Mouse (Mus musculus) forelimb bud, embryonic 11.5 days (tissue): Measurements from ENCODE around the gene Dnajc13.

Source experiments
- DNase-seq: peaks from one replicate; pipeline ENCODE4 v3.0.0-alpha.2; 2012; ENCODE audit warnings: low read depth, low spot score

The Dnajc13 gene

GRCm38 (mm10) chr9:104262823-104263352, at the start of gene Dnajc13:
TSS of gene Dnajc13 (minus strand) at chr9:104262930.
- peak; percentile 97 for DNase-seq

DNA sequence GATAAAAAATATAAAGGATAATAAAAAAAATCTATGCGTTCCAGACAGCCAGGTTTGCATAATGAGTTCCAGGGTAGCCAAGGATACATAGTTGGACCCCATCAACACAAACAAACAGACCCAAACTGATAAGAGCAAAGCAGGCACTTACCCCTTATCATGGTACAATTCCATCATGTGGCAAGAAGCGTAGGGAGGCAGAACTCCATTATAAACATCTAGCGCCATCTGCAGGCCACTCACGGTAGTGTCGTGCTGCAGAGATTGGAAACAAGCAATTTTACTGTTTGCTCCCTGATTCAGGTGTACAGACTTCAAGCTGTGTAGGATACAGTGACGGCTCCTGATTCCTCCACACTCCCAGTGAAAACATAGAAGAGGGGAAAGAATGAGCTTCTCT, 44.0 kb upstream of the Dnajc13 start:
- peak; percentile 78 for DNase-seq

- DNase-seq: no peak
Measured at GRCm38 (mm10) chr9:104305333-104306111, 42.8 kb upstream of the Dnajc13 start.

- no peak for DNase-seq
Measured at GRCm38 (mm10) chr9:104304800-104305199, 42.1 kb upstream of the Dnajc13 start.

DNA sequence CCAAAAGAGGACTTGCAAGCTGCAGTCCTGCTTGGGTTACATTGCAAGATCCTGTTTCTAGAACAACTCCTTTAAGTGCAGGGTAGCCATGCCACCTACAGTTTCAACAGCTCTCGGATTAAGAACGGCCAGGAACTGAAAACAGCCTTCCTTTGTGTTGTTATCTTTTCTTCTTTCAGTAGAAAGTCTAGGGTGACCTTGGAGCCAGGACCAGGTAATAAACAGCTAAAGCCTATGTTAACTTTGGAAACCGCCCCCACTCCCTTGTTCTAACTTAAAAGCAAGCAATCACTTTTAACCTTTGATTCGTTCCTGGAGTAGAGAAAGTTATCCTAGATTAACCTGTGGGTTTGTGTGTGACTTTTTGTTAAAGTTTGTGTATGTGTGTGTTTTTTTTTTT, 41.6 kb upstream of the Dnajc13 start:
- DNase-seq: no peak

- DNase-seq: no peak
Measured at GRCm38 (mm10) chr9:104300569-104300968, 37.8 kb upstream of the Dnajc13 start.

GRCm38 (mm10) chr9:104297041-104297440, 34.3 kb upstream of the Dnajc13 start:
- no peak for DNase-seq

DNA sequence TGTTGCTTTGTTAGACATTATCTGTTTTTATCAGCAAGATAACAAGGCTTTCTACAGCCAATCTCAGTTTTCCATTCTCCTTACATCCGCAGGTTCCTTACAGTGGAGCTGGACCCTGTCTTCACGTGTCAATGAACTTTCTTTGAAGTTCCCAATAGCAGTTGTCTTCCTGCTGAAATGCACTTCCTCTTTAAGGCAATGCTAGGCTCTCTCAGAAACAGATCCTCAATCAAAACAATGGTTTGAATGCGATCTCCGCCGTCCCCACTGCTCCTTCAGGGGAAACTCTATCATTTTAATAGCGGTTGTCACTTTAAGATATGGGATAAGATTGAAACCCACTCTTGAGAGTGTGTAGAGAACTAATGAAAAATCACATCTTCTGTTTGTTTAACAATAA, 22.2 kb upstream of the Dnajc13 start:
- no peak for DNase-seq

DNA sequence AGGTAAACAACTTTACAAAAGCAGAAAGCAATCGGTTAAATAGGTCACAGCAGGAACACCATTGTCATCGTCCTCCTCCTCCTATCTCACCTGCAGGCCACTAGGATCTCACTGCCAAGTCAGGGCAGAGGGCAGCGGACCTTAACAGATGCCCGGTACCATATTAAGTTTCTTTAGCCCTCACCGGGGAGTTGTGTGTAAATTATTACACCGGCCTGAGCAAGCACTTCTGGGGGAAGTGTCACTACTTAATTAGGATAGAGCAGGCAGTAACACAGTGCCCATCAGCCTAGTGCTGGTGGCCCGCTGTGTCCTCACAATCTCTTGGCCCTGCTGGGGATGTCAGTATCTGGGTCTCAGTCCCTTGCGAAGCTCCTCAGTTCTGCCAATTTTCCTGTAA, 19.8 kb upstream of the Dnajc13 start:
- no peak for DNase-seq

- DNase-seq: no peak
Measured at GRCm38 (mm10) chr9:104281737-104282136, 19.0 kb upstream of the Dnajc13 start.

DNA sequence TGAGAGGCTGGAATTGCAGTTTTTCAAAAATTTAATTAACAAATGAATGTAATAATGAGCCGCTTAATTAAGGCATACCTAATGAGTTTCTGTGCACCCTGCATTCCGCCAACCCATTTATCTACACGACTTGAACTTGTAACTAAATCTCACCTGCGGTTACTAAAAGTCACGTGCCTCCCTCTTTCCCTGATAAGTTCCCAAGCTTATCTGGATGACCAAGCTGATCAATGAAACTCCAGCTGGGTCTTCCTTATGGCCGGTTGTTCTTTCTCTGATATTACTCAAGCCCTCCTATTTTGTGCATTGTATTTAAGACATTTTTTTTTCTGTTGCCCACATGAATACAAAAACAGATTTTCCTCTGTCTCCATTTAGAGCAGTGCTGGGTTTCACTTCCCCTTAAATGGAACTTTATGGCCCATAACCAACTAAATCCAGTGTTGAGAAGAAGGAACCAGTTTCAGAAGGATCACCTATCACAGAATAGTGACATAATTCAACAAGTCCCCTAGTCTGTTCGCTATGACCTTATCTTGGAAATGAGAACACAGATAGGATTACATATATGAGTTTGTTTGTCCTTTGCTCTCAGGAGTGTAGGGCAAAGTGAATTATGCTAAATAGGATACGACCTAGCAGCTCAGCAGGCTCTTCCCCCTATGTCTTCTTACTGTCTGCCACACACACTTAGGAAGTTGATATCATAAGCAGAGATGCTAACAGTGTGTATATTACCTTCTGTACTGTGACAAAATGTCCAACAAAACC, 18.2 kb upstream of the Dnajc13 start:
- DNase-seq: no peak

DNA sequence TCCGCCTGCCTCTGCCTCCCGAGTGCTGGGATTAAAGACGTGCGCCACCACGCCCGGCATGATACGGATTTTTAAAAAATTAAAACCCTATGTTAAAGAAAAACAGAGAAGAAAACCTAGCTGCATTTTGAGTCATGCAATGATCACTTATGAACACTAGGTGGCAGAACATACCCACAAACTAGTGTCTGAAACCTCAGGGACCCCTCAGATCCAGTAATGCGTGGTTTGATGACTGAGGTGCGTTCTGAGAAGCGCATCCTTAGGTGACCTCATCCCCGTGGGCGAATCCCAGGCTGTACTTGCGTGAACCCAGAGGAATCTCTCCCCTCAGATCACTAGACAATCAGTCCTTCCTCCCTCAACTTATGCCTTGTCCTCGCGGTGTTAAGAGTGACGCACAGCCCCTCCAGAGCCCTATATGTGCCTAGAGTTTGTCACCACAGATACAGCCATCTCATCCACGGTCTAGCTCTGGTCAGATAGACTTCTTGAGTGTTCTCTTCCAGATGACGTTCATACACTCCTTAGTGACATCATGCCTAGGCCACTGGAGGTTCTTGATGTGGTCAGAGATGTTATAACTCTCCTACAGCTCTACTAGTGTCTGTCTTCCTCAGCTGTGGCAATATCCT, 14.9 kb upstream of the Dnajc13 start:
- peak; percentile 57 for DNase-seq

GRCm38 (mm10) chr9:104275084-104275785, 12.5 kb upstream of the Dnajc13 start:
- no peak for DNase-seq

DNA sequence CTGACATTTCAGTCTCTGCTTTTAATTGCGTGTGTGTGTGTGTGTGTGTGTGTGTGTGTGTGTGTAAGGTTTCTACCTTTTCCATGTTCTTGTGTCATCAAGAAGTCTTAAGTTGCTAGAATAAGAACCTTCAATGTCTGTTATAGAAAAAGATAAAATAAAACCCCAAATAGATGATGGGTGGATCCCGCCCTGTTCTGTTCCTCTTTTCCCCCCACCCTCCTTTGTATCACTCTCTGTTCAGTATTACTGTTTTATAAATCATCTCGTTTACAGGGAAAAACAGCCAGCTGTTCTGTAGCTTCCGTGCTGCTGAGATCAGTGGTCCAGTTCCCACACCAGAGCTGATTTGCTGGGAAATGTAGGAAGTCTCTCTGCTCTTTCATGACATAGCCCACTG, 9.3 kb upstream of the Dnajc13 start:
- no peak for DNase-seq

DNA sequence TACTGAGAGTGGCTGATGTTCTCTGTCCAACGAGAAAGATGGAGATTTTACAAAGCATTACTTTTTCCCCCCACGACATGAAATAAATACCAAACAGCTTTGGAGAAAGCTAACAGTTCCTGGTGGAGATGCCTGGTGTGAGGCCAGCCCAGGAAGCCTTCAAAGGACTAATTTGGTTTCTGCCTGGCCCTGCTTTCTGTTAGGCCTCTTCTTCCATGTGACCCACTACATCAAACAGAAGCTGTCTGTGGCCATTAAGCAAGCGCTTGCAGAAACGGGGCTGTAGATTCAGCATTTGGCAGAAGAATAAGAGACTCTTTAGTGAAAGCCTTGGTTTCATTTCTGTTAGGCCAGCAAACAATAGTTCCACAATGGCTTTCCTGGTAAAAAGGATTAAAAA, 8.9 kb upstream of the Dnajc13 start:
- DNase-seq: no peak

- DNase-seq: no peak
Measured at GRCm38 (mm10) chr9:104269944-104270343, 7.2 kb upstream of the Dnajc13 start.

- no peak for DNase-seq
Measured at GRCm38 (mm10) chr9:104269349-104269871, 6.7 kb upstream of the Dnajc13 start.

- no peak for DNase-seq
Measured at GRCm38 (mm10) chr9:104264567-104264966, 1.8 kb upstream of the Dnajc13 start.

DNA sequence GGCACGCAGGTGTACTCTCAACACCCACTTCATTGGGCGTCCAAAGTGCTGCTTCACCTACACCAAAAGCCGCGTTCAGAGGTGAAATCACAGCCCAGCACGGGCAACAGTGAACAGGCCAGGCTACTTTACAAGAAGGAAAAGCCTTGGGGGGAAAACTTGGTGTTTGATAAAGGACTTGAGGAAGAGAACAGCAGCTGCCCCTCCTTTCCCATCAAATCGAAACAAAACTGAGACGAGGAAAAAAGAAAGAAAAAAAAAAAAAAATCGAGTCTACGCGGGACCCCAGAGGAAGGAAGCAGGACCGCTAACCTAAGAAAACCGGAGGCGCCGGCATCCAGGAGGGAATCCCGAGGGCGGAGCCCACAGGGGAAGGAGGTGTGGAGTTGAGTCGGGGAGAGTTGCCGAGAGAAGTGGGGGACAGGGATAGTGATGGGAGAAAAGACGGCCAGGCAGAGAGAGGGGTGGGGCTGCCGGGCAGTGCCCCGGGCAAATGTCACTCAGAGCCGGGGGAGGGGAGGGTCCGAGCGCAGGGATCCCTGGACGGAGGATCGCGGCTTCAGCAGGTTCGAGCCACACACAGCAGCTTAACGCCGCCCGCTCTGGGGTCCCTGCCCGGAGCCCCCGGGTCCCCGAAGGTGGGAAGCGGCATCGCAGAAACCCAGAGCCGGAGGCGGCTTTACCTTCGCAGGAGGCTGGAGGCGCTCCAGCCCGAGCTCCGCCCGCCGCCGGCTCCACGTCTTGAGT, 541 bp downstream of the Dnajc13 start:
- peak; percentile 40 for DNase-seq

GRCm38 (mm10) chr9:104260306-104260705, 2.4 kb downstream of the Dnajc13 start:
- no peak for DNase-seq

- no peak for DNase-seq
Measured at GRCm38 (mm10) chr9:104256085-104256484, 6.6 kb downstream of the Dnajc13 start.
